Mouse (Mus musculus) Muller cell, postnatal 12 days (primary cell): Measurements from ENCODE around the gene Olfr9.
"Not testable (repeated sequence)": the region's sequence is repeated elsewhere in the genome, so short reads cannot be mapped to it uniquely, and the experiment has no call there.

Experiments used
- DNase-seq: peaks from one replicate; pipeline ENCODE4 v3.0.0-alpha.2; 2015; ENCODE audit errors: inconsistent ontology term

The Olfr9 gene

GRCm38 (mm10) chr10:128989131-128989530 lies at the start of gene Olfr9:
Gene Olfr9, plus strand, starts transcription at chr10:128989431.
- DNase-seq = not testable (repeated sequence)

GRCm38 (mm10) chr10:128940475-128941061 lies 48.7 kb upstream of the Olfr9 start:
- DNase-seq = no peak

DNA sequence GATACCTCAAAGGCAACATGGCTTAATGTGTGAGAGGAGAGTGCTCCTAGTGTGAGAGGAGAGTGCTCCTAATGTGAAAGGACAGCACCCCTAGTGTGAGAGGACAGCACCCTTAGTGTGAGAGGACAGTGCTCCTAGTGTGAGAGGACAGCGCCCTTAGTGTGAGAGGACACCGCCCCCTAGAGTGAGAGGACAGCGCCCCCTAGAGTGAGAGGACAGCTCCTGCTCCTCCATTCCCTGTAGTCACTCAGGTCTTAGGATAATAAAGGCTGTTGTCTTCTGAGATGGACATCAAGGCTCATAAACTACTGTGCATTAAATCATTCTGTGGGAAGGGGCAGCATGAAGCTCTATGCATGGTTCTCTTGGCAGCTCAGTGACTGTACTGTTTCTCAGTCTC lies 43.6 kb upstream of the Olfr9 start:
- peak; percentile 41 for DNase-seq

GRCm38 (mm10) chr10:128947496-128947895 lies 41.7 kb upstream of the Olfr9 start:
- DNase-seq = no peak

DNA sequence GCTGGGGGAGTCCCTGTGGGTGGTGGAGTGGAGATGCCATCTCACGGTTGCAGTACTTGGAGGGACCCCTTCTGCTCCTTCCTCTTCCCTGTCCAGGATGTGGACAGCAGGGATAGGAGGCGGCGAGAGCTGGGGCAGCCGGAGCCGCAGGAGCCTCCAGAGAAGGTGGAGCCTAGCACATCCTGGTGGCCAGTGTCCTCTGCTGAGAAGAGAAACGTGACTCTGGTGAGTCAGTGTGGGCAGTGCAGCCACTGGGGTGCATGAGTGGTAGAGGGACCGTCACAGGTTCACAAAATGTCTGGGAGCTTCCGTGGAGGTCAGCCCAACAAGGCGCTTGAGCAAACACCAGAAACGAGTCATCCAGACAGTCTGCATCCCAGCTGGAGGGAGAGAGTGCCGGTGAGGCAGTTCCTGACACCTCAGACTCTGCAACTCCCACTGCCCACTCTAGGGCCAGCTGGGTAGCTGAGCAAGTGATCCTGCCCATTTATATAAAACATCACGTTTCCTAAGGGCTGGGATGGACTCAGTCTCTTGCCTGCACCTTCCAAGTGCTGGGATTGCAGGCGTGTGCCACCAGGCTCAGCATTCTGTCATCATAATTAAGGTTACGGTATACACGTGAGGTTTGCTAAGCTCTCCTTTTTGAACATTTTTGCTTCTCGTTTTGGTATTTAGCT lies 38.9 kb upstream of the Olfr9 start:
- peak; percentile 27 for DNase-seq

GRCm38 (mm10) chr10:128958340-128958739 lies 30.9 kb upstream of the Olfr9 start:
- no peak for DNase-seq

DNA sequence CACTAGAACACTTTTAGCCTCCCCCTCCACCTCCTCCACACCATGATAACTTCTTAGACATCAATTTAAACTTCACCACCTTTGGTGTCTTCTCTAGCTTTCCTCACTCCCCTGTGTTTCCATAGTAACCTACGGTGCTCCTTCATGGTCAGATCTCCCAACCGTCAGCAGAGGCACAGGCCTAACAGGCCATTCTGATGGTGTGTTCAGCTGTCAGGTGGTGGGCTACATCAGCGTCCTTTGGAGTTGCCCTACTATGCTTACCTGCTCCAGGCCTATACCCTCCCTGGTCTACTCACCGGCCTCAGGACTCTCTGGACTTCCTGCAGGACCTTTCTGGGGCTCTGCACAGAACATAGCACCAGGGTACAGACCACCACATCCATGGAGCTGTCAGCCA lies 29.1 kb upstream of the Olfr9 start:
- DNase-seq = no peak

DNA sequence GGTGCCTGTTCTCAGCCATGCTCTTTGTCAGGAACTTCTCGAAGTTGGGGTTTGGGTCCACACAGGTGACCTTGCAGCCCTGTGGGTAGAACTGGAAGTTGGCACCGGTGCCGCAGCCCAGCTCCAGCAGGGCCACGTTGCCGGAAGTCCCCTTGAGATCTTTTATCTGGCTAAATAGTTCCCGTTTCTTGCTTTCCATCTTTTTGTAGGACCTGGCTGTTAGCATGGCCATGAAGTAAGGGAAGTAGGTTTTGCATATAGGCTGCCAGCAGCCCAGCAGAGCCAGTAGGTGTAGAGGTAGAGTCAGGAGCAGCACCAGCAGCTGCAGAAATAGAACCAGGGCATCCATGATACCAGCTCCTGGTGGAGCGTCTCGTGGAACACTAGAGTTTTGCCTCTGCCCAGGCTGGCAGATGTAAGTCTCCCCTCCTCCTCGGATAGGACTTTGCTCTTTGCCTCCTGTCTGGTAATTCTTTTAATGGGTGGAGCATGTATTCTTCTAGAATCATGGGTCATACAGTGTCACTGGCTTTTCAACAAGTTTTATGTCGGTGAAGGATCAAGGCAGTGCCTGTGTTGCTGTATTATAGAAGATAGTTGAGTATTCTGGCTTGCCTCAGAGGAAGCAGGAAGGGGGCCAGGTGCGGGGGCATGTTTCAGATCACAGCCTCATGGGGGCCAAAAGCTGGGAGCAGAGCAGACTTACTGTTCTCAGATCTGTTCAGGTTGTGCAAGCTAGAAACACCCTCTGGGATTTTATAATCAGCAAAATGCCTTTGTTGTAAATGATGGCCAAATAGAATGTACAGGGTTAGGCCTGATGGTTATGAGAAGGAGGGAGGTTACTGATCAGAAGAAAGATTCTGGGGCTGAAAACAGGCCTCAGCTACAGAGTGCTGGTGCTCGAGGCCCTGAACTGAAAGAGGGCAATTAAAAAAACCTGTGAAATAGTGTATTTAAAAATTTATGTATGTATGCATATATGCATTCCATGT lies 28.3 kb upstream of the Olfr9 start, which contains the start of gene Mettl7b:
Mettl7b (minus strand) TSS at position 399 of the 995 bp plus-strand sequence.
- DNase-seq = no peak

DNA sequence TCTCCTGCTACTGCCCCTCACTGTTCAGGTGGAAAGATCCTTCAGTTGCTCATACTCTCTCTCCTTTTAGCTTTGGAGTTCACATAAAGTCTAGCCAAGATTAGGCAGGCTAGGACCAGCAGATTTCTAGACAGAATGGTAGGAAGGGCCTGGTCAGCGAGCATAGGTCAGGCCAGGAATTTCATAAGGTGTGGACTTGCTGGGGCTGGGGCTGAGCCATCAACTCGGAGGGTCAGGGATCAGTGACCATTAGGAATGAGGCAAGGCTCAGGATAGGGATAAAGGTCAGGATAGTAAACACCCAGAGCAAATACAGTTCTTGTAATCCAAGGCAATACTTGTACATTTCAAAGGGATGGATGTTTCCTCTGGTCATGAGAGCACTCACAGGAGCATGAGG lies 24.3 kb upstream of the Olfr9 start:
- DNase-seq = no peak

GRCm38 (mm10) chr10:128965871-128966270 lies 23.4 kb upstream of the Olfr9 start:
- no peak for DNase-seq

GRCm38 (mm10) chr10:128968341-128968749 lies 20.9 kb upstream of the Olfr9 start:
- DNase-seq = peak; percentile 65

DNA sequence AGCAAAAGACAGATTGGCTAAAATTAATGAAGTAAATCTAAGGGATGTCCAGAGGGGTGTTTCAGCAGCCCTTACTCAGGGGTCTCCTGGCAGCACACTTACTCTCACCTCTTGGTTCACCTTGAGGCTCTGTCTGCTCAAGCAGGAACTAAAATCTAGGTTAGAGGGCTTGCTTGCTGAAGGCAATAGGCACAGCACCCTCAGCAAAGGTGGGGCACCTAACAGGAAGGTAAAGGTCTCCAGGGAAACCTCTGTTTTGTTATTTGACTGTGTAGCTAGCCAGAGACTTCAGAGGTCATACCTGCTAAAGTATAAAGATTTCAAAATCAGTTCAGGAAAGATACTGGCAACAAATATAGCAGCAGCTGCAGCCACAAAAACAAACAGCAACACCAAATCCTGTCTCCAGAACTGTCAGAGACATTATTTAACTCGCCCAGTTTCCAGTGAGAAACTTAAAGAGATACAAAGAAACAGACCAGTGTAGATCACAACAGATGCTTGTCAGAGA lies 18.4 kb upstream of the Olfr9 start:
- DNase-seq = no peak

DNA sequence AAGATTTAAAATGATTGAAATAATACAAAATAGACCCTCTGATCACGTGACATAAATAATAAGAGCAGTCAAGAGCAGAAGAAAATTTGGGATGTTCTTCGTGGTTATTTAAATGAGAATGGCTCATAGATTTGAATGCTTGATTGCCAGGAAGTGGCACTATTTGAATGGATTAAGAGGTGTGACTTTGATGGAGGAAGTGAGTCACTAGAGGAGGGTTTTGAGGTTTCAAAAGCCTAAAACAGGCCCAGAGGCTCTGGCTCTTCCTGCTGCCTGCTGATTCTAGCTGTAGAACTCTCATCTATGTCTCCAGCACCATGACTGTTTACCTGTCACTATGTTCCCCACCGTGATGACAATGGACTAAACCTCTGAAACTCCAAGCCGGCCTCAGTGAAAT lies 16.4 kb upstream of the Olfr9 start:
- no peak for DNase-seq

DNA sequence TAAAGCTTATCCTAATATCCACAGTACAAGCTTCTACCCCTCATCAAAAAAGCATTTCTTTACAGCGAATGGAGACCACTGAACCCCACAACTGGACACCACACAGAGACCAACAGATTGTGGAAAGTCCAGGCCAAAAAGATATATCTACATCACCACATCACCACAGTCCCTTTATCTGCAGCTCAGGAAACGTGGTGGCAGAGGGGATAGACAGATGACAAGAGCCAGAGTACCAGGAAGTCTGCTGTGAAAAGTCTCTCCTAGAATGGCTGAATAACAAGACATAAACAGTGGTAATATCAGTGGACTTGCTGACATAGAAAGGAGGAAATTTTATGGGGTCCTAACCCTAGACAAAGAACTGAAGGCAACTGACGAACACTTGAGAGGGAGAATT lies 12.8 kb upstream of the Olfr9 start:
- no peak for DNase-seq

GRCm38 (mm10) chr10:128977522-128978114 lies 11.6 kb upstream of the Olfr9 start:
- peak; percentile 59 for DNase-seq

- DNase-seq = peak; percentile 82
These were observed 8.4 kb upstream of the Olfr9 start for GRCm38 (mm10) chr10:128980644-128981365.

DNA sequence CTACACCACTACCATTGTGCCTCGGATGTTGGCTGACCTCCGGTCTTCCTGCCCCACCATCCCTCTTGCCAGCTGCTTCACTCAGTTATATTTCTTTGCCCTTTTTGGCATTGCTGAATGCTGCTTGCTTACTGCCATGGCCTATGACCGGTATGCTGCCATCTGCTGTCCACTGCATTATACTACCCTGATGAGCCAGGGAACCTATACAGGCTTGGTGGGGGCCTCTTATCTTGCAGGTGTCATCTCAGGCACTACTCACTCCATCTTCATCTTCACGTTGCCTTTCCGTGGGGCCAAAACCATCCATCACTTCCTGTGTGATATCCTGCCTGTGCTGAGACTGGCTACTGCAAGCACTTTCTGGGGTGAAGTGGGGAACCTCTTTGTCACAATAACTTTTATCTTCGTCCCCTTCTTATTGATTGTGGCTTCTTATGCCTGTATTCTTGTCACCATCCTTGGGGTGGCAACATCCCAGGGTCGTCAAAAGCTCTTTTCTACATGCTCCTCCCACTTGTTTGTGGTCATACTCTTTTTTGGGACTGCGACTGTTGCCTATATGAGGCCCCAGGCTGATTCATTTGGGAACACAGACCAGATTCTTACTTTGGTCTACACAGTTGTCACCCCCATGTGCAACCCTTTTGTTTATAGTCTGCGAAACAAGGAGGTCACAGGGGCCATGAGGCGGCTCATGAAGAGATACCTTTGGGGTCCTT lies 1.1 kb downstream of the Olfr9 start:
- not testable (repeated sequence) for DNase-seq

GRCm38 (mm10) chr10:128990994-128991393 lies 1.8 kb downstream of the Olfr9 start:
- DNase-seq = no peak

DNA sequence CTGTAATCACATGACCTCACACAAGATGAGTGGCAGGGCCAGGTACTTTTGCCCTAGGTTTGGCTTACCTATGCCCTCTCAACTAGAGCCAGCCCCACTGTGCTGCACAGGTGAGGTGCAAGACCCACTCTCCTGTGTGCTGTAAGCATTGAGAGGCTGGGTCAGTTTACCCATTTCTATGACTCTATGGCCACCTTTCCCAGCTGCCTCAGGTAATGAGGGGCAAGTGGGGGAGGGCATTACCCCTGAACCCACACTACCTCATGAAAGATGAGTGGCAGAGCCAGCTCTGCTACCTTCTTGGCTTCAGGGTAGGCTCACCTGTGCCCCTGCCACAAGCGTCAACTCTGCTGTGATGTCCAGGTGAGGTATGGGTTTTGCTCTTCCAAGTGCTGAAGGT lies 6.6 kb downstream of the Olfr9 start:
- no peak for DNase-seq

DNA sequence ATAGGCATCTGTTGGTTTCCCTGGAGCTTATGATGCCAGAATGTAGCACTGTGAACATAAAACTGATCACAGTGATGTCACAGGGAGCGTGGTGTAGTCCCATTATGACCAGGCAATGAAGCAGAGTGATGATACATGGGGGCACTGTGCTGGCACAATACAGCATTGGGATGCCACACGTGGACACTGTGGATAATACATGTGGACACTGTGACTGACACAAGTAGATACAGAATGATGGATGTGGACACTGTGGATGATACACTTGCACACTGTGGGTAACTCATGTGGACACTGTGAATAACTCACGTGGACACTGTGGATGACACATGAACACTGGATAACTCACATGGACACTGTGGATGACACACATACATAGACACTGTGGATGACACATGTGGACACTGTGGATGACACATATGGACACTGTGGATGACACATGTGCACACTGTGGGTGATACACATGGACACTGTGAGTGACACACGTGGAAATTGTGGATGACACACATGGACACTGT lies 7.4 kb downstream of the Olfr9 start:
- DNase-seq = no peak
